Mouse (Mus musculus): ENCODE data around the gene Irf7. TPM values are rescaled to one million over a fixed set of nuclear protein-coding genes. Genes with fewer than 3 reads are reported as not detected.
"Not testable (repeated sequence)": the region's sequence is repeated elsewhere in the genome, so short reads cannot be mapped to it uniquely, and the experiment has no call there.

Gene Irf7
- polyA plus RNA-seq, 1 experiment from 2014 or later = 0.77 TPM

GRCm38 (mm10) chr7:141264761-141265410 lies 1.4 kb downstream of the Irf7 start:
- Histone ChIP-seq H3K9me3 (ENCODE audit: control insufficient read depth, low read length) (no peaks in the 10 kb centered on the region), H3K4me1 (replicated peaks; ENCODE audit: control insufficient read depth, insufficient read depth, low read length) (0 out of 2 replicates have a peak, but pooled peaks cover 3% of the 10 kb centered on the region), H3K9ac (ENCODE audit: low read depth, low read length) (no peak overlapping the region), H3K36me3 (ENCODE audit: control insufficient read depth, insufficient read depth, low read length) (peaks cover 13% of the 10 kb centered on the region; the same call in 1 of the 2 replicates), H3K4me2 (replicated peaks; ENCODE audit: low read depth, low read length) (no peak overlapping the region), H3K4me3 (ENCODE audit: low read depth, low read length) (no peak overlapping the region), H3K27ac (ENCODE audit: low read depth, low read length) (no peak overlapping the region), H3K27me3 (ENCODE audit: control insufficient read depth, insufficient read depth, low read length) (no peaks in the 10 kb centered on the region)
- 37% methylated on average over 12 of the region's 12 CpGs for WGBS
- DNase-seq (ENCODE audit: low spot score) = peak; percentile 46
- no peak for ATAC-seq (ENCODE audit: low FRiP score)

GRCm38 (mm10) chr7:141264041-141264700 lies 2.1 kb downstream of the Irf7 start:
- ATAC-seq (ENCODE audit: low FRiP score) = no peak
- no peak overlapping the region for H3K4me3 ChIP-seq (ENCODE audit: low read depth, low read length)

GRCm38 (mm10) chr7:141263640-141264039 lies 2.6 kb downstream of the Irf7 start:
- no peak overlapping the region for H3K9ac ChIP-seq (ENCODE audit: low read depth, low read length)
- 0 out of 2 replicates have a peak, but pooled peaks cover 3% of the 10 kb centered on the region for H3K4me1 ChIP-seq (replicated peaks; ENCODE audit: control insufficient read depth, insufficient read depth, low read length)
- H3K4me2 ChIP-seq (replicated peaks; ENCODE audit: low read depth, low read length) = no peak overlapping the region
- peaks cover 17% of the 10 kb centered on the region; the same call in 1 of the 2 replicates for H3K36me3 ChIP-seq (ENCODE audit: control insufficient read depth, insufficient read depth, low read length)
- WGBS = 86% methylated on average over 13 of the region's 13 CpGs
- DNase-seq (ENCODE audit: low spot score) = no peak
- no peaks in the 10 kb centered on the region for H3K9me3 ChIP-seq (ENCODE audit: control insufficient read depth, low read length)
- no peak overlapping the region for H3K27ac ChIP-seq (ENCODE audit: low read depth, low read length)
- ATAC-seq (ENCODE audit: low FRiP score) = no peak
- H3K27me3 ChIP-seq (ENCODE audit: control insufficient read depth, insufficient read depth, low read length) = no peaks in the 10 kb centered on the region
- no peak overlapping the region for H3K4me3 ChIP-seq (ENCODE audit: low read depth, low read length)

More at GRCm38 (mm10) chr7:141264041-141264700, 2.1 kb downstream of the Irf7 start:
- no peak overlapping the region for H3K4me2 ChIP-seq (replicated peaks; ENCODE audit: low read depth, low read length)
- H3K36me3 ChIP-seq (ENCODE audit: control insufficient read depth, insufficient read depth, low read length) = peaks cover 13% of the 10 kb centered on the region; the same call in 1 of the 2 replicates
- H3K27ac ChIP-seq (ENCODE audit: low read depth, low read length) = no peak overlapping the region
- no peak for DNase-seq (ENCODE audit: low spot score)
- H3K9ac ChIP-seq (ENCODE audit: low read depth, low read length) = no peak overlapping the region
- H3K27me3 ChIP-seq (ENCODE audit: control insufficient read depth, insufficient read depth, low read length) = no peaks in the 10 kb centered on the region
- H3K9me3 ChIP-seq (ENCODE audit: control insufficient read depth, low read length) = no peaks in the 10 kb centered on the region
- H3K4me1 ChIP-seq (replicated peaks; ENCODE audit: control insufficient read depth, insufficient read depth, low read length) = 0 out of 2 replicates have a peak, but pooled peaks cover 3% of the 10 kb centered on the region
- 76% methylated on average over 11 of the region's 11 CpGs for WGBS

- no peak for ATAC-seq (ENCODE audit: low FRiP score)
- DNase-seq (ENCODE audit: low spot score) = no peak
- no peaks in the 10 kb centered on the region for H3K9me3 ChIP-seq (ENCODE audit: control insufficient read depth, low read length)
- WGBS = 96% methylated on average over 3 of the region's 3 CpGs
- H3K9ac ChIP-seq (ENCODE audit: low read depth, low read length) = no peak overlapping the region
- no peaks in the 10 kb centered on the region for H3K27me3 ChIP-seq (ENCODE audit: control insufficient read depth, insufficient read depth, low read length)
- H3K36me3 ChIP-seq (ENCODE audit: control insufficient read depth, insufficient read depth, low read length) = peaks cover 36% of the 10 kb centered on the region
- H3K4me3 ChIP-seq (ENCODE audit: low read depth, low read length) = no peak overlapping the region
- H3K4me2 ChIP-seq (replicated peaks; ENCODE audit: low read depth, low read length) = no peak overlapping the region
- H3K4me1 ChIP-seq (replicated peaks; ENCODE audit: control insufficient read depth, insufficient read depth, low read length) = 0 out of 2 replicates have a peak, but pooled peaks cover 3% of the 10 kb centered on the region
- no peak overlapping the region for H3K27ac ChIP-seq (ENCODE audit: low read depth, low read length)
These were observed 4.8 kb downstream of the Irf7 start for GRCm38 (mm10) chr7:141261480-141261879.

- no peak overlapping the region for H3K4me3 ChIP-seq (ENCODE audit: low read depth, low read length)
- H3K9me3 ChIP-seq (ENCODE audit: control insufficient read depth, low read length) = no peaks in the 10 kb centered on the region
- H3K27me3 ChIP-seq (ENCODE audit: control insufficient read depth, insufficient read depth, low read length) = no peaks in the 10 kb centered on the region
- no peak overlapping the region for H3K27ac ChIP-seq (ENCODE audit: low read depth, low read length)
- peaks cover 31% of the 10 kb centered on the region for H3K36me3 ChIP-seq (ENCODE audit: control insufficient read depth, insufficient read depth, low read length)
- H3K4me2 ChIP-seq (replicated peaks; ENCODE audit: low read depth, low read length) = no peak overlapping the region
- H3K4me1 ChIP-seq (replicated peaks; ENCODE audit: control insufficient read depth, insufficient read depth, low read length) = no peaks in the 10 kb centered on the region
- DNase-seq (ENCODE audit: low spot score) (no peak), ATAC-seq (ENCODE audit: low FRiP score) (no peak)
- H3K9ac ChIP-seq (ENCODE audit: low read depth, low read length) = no peak overlapping the region
- WGBS = 96% methylated on average over 10 of the region's 10 CpGs
These were observed 10.1 kb downstream of the Irf7 start for GRCm38 (mm10) chr7:141256159-141256558.

- WGBS = 91% methylated on average over 4 of the region's 4 CpGs
- not testable (repeated sequence) for H3K9ac ChIP-seq (ENCODE audit: low read depth, low read length); H3K4me3 ChIP-seq (ENCODE audit: low read depth, low read length); H3K4me2 ChIP-seq (replicated peaks; ENCODE audit: low read depth, low read length); H3K27me3 ChIP-seq (ENCODE audit: control insufficient read depth, insufficient read depth, low read length); ATAC-seq (ENCODE audit: low FRiP score); H3K9me3 ChIP-seq (ENCODE audit: control insufficient read depth, low read length); H3K4me1 ChIP-seq (replicated peaks; ENCODE audit: control insufficient read depth, insufficient read depth, low read length); DNase-seq (ENCODE audit: low spot score); H3K27ac ChIP-seq (ENCODE audit: low read depth, low read length)
- peaks cover 18% of the 10 kb centered on the region for H3K36me3 ChIP-seq (ENCODE audit: control insufficient read depth, insufficient read depth, low read length)
These were observed 15.8 kb downstream of the Irf7 start for GRCm38 (mm10) chr7:141250486-141250885.

- no peak overlapping the region for H3K4me3 ChIP-seq (ENCODE audit: low read depth, low read length)
- WGBS = 91% methylated on average over 9 of the region's 10 CpGs
- peaks cover 20% of the 10 kb centered on the region for H3K36me3 ChIP-seq (ENCODE audit: control insufficient read depth, insufficient read depth, low read length)
- ATAC-seq (ENCODE audit: low FRiP score) (no peak), DNase-seq (ENCODE audit: low spot score) (no peak)
- no peak overlapping the region for H3K4me2 ChIP-seq (replicated peaks; ENCODE audit: low read depth, low read length)
- H3K4me1 ChIP-seq (replicated peaks; ENCODE audit: control insufficient read depth, insufficient read depth, low read length) = peaks cover 3% of the 10 kb centered on the region
- no peak overlapping the region for H3K9ac ChIP-seq (ENCODE audit: low read depth, low read length)
- no peak overlapping the region for H3K27ac ChIP-seq (ENCODE audit: low read depth, low read length)
- no peaks in the 10 kb centered on the region for H3K27me3 ChIP-seq (ENCODE audit: control insufficient read depth, insufficient read depth, low read length)
- H3K9me3 ChIP-seq (ENCODE audit: control insufficient read depth, low read length) = no peaks in the 10 kb centered on the region
These were observed 34.7 kb downstream of the Irf7 start for GRCm38 (mm10) chr7:141231551-141231950.

GRCm38 (mm10) chr7:141231111-141231510 lies 35.2 kb downstream of the Irf7 start:
- Histone ChIP-seq H3K9ac (ENCODE audit: low read depth, low read length) (no peak overlapping the region), H3K4me1 (replicated peaks; ENCODE audit: control insufficient read depth, insufficient read depth, low read length) (peaks cover 3% of the 10 kb centered on the region), H3K27ac (ENCODE audit: low read depth, low read length) (no peak overlapping the region), H3K36me3 (ENCODE audit: control insufficient read depth, insufficient read depth, low read length) (peaks cover 20% of the 10 kb centered on the region), H3K4me2 (replicated peaks; ENCODE audit: low read depth, low read length) (no peak overlapping the region), H3K9me3 (ENCODE audit: control insufficient read depth, low read length) (no peaks in the 10 kb centered on the region), H3K27me3 (ENCODE audit: control insufficient read depth, insufficient read depth, low read length) (no peaks in the 10 kb centered on the region), H3K4me3 (ENCODE audit: low read depth, low read length) (no peak overlapping the region)
- 94% methylated on average over 3 of the region's 3 CpGs for WGBS
- ATAC-seq (ENCODE audit: low FRiP score) (no peak), DNase-seq (ENCODE audit: low spot score) (no peak)

GRCm38 (mm10) chr7:141230570-141230969 lies 35.7 kb downstream of the Irf7 start:
- no peak overlapping the region for H3K27ac ChIP-seq (ENCODE audit: low read depth, low read length)
- no peaks in the 10 kb centered on the region for H3K9me3 ChIP-seq (ENCODE audit: control insufficient read depth, low read length)
- H3K36me3 ChIP-seq (ENCODE audit: control insufficient read depth, insufficient read depth, low read length) = peaks cover 20% of the 10 kb centered on the region
- no peaks in the 10 kb centered on the region for H3K27me3 ChIP-seq (ENCODE audit: control insufficient read depth, insufficient read depth, low read length)
- no peak overlapping the region for H3K4me3 ChIP-seq (ENCODE audit: low read depth, low read length)
- H3K9ac ChIP-seq (ENCODE audit: low read depth, low read length) = no peak overlapping the region
- H3K4me1 ChIP-seq (replicated peaks; ENCODE audit: control insufficient read depth, insufficient read depth, low read length) = peaks cover 3% of the 10 kb centered on the region
- WGBS = 91% methylated on average over 4 of the region's 4 CpGs
- DNase-seq (ENCODE audit: low spot score) (no peak), ATAC-seq (ENCODE audit: low FRiP score) (no peak)
- H3K4me2 ChIP-seq (replicated peaks; ENCODE audit: low read depth, low read length) = no peak overlapping the region

All from hindbrain, embryonic 11.5 days (tissue).